Mouse (Mus musculus) spleen, adult 2 months (tissue): ENCODE measurements around the gene Snca.

ENCODE experiments used
- CTCF ChIP-seq: fragments of 200-500 bp; IDR thresholded peaks from 2 replicates; pipeline ENCODE4 v1.5.1; 2011; ENCODE audit warnings: mild to moderate bottlenecking, inconsistent platforms; ENCODE audit not compliant: insufficient read depth, insufficient read length, insufficient replicate concordance; ENCODE audit errors: extremely low read depth
- POLR2A ChIP-seq: fragments of 200-500 bp; IDR thresholded peaks from 2 replicates; pipeline ENCODE4 v1.6.1; 2011; ENCODE audit warnings: low read depth, low read length, inconsistent platforms

DNA sequence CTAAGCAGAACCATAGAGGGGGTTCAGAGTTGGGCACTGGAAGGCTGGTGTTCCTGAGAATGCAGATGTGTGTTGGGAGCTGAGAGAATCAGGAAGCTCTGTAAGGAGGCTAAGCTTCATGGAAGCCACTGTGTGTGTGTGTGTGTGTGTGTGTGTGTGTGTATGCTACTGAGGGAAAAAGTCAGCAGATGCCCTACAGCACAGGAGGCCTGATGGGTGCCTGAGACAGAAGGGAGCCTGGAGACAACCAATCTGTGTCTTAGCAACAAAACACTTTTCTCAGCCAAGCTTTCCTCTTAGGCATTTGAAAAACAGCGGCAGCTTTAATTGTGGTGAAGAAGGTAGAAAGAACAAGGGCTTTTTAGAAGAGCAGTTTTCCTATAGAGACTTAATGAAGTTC, 40.5 kb upstream of the Snca start:
- TF ChIP-seq CTCF (no peak), POLR2A (no peak)
